ENCODE assay signal across 32 mouse cellular contexts in the genomic region with DNA sequence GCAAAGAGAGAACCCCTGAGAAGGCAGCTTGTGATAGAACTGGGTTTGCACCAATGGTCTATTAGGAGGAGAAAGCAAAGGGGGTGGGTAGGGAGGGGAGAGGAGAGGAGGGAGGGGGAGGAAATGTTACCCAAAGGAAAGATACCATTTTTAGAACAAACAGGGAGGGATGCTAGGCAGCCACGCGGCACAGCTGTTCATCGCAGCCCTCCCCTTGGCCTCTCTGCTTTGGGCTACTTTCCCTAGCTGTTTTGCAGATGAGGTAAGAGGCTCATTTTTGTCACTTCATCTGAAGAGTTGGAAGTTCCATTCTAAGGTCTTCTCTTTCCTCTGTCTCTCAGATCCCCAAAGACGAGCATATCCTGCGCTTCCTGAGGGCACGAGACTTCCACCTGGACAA. TPM values are rescaled to one million over a fixed set of nuclear protein-coding genes. Genes with fewer than 3 reads are reported as not detected.
A peak's percentile ranks its signal among the peaks of the same experiment; 100 is the strongest.
DNase-seq lines count a peak whose midpoint lies in the region; ATAC-seq and TF ChIP-seq lines count a peak whose summit lies in the region.
"Had no signal": no experiment of that assay in that cellular context is flagged by ENCODE, and none has a peak within 500 bp of the region (broad histone marks: within the 10 kb centered on the region; RNA-seq: fewer than 3 reads in every experiment).

No protein-coding gene starts in this region.

- intact Hi-C loops in gastrocnemius, adult 2 months (cut with DNase I): no loop called here

- H3K27ac ChIP-seq in embryonic facial prominence, embryonic 14.5 days (replicated peaks; ENCODE audit: low read depth, low read length): no peak overlapping the region
- no peak overlapping the region for H3K27ac ChIP-seq in embryonic facial prominence, embryonic 10.5 days (replicated peaks)
- peak overlapping the region; percentile 91 for H3K27ac ChIP-seq in gastrocnemius, adult 2 months
- H3K27ac ChIP-seq: embryonic facial prominence, embryonic 12.5 days; embryonic facial prominence, embryonic 15.5 days; forebrain, embryonic 10.5 days; forebrain, embryonic 12.5 days had no signal

- H3K4me2 ChIP-seq in embryonic facial prominence, embryonic 14.5 days (ENCODE audit: low read depth, low read length): no peak overlapping the region
- H3K4me2 ChIP-seq: embryonic facial prominence, embryonic 12.5 days; embryonic facial prominence, embryonic 15.5 days; forebrain, embryonic 12.5 days had no signal

- H3K36me3 ChIP-seq in embryonic facial prominence, embryonic 14.5 days (ENCODE audit: control insufficient read depth, insufficient read depth, low read length): no peaks in the 10 kb centered on the region
- no peaks in the 10 kb centered on the region for H3K36me3 ChIP-seq in embryonic facial prominence, embryonic 10.5 days (replicated peaks)
- H3K36me3 ChIP-seq: embryonic facial prominence, embryonic 12.5 days; embryonic facial prominence, embryonic 15.5 days; forebrain, embryonic 10.5 days; forebrain, embryonic 12.5 days; G1E had no signal

- no peaks in the 10 kb centered on the region for H3K27me3 ChIP-seq in embryonic facial prominence, embryonic 14.5 days (replicated peaks; ENCODE audit: control insufficient read depth, insufficient read depth, low read length)
- H3K27me3 ChIP-seq in embryonic facial prominence, embryonic 10.5 days (replicated peaks; ENCODE audit: low read depth, poor library complexity, severe bottlenecking): no peaks in the 10 kb centered on the region
- H3K27me3 ChIP-seq: embryonic facial prominence, embryonic 12.5 days; embryonic facial prominence, embryonic 15.5 days; forebrain, embryonic 12.5 days had no signal

- no peak for DNase-seq in embryonic facial prominence, embryonic 14.5 days (ENCODE audit: low spot score)
- no peak for DNase-seq in embryonic facial prominence, embryonic 10.5 days (ENCODE audit: low spot score)
- peak; percentile 77 for DNase-seq in gastrocnemius, adult 2 months
- no peak for DNase-seq in gastrocnemius, postnatal 10 days
- peak; percentile 14 for DNase-seq in lung, postnatal 10 days
- no peak for DNase-seq in lung, postnatal 36 days
- DNase-seq in skeletal muscle tissue, adult 2 months (ENCODE audit: low read depth, low spot score): peak; percentile 76
- DNase-seq in spleen, postnatal 14 days (ENCODE audit: low spot score in 2 of 2): no peak
- DNase-seq: adrenal gland, adult 8-10 months; adrenal gland, postnatal 14 days; adrenal gland, postnatal 36 days; B cell, adult 2 months; cerebellum, adult 11 months; cerebellum, adult 18-20 months; cerebellum, adult 8-10 months; cerebellum, adult 9-11 months; cerebellum, postnatal 14 days; cerebellum, postnatal 36 days; embryo, embryonic 11 days had no signal

- no peaks in the 10 kb centered on the region for H3K9me3 ChIP-seq in embryonic facial prominence, embryonic 14.5 days (ENCODE audit: control insufficient read depth, low read length)
- H3K9me3 ChIP-seq in embryonic facial prominence, embryonic 10.5 days: no peaks in the 10 kb centered on the region
- H3K9me3 ChIP-seq: embryonic facial prominence, embryonic 12.5 days; embryonic facial prominence, embryonic 15.5 days; forebrain, embryonic 10.5 days; forebrain, embryonic 12.5 days; G1E had no signal

- no peak overlapping the region for H3K4me3 ChIP-seq in embryonic facial prominence, embryonic 14.5 days (ENCODE audit: low read depth, low read length)
- no peak overlapping the region for H3K4me3 ChIP-seq in embryonic facial prominence, embryonic 10.5 days
- H3K4me3 ChIP-seq in gastrocnemius, adult 2 months: peak overlapping the region; percentile 54
- H3K4me3 ChIP-seq: embryonic facial prominence, embryonic 12.5 days; embryonic facial prominence, embryonic 15.5 days; erythroblast, embryonic 14.5 days; forebrain, embryonic 10.5 days; forebrain, embryonic 12.5 days had no signal

- H3K9ac ChIP-seq in embryonic facial prominence, embryonic 14.5 days (ENCODE audit: low read depth, low read length): no peak overlapping the region
- H3K9ac ChIP-seq: embryonic facial prominence, embryonic 12.5 days; embryonic facial prominence, embryonic 15.5 days; forebrain, embryonic 12.5 days had no signal

- H3K4me1 ChIP-seq in embryonic facial prominence, embryonic 14.5 days (ENCODE audit: control insufficient read depth, insufficient read depth, low read length): no peaks in the 10 kb centered on the region
- H3K4me1 ChIP-seq in embryonic facial prominence, embryonic 10.5 days: no peaks in the 10 kb centered on the region
- H3K4me1 ChIP-seq: embryonic facial prominence, embryonic 12.5 days; embryonic facial prominence, embryonic 15.5 days; forebrain, embryonic 10.5 days; forebrain, embryonic 12.5 days had no signal

- WGBS in embryonic facial prominence, embryonic 14.5 days: 88% methylated on average over 6 of the region's 6 CpGs
- 95% methylated on average over 6 of the region's 6 CpGs for WGBS in embryonic facial prominence, embryonic 10.5 days

- ATAC-seq in embryonic facial prominence, embryonic 14.5 days (ENCODE audit: low read depth): 0 out of 2 replicates have a peak, but pooled peaks have one; percentile 12
- ATAC-seq: activated CD4-positive, CD25-positive, alpha-beta regulatory T cell, adult 4 months; CD4-positive, CD25-positive, alpha-beta regulatory T cell, adult 4 months; forebrain, embryonic 14.5 days; forebrain, embryonic 16.5 days; Patski had no signal

- no peak for TF ChIP-seq CTCF in gastrocnemius, adult 2 months (IDR thresholded peaks at IDR 0.05)

RNA-seq across cellular contexts. Expression of gene Sec14l5, which starts 25.7 kb away (rescaled TPM):
- 0.22 and 0.36 TPM in 2 replicates for polyA plus RNA-seq in embryonic facial prominence, embryonic 14.5 days (2014; fragmentation: Nextera tagmentation; extraction: Ambion mirVana)
- 0.10 and 0.16 TPM in 2 replicates for polyA plus RNA-seq in embryonic facial prominence, embryonic 10.5 days (2016; fragmentation: Nextera tagmentation; extraction: Ambion mirVana)
- total RNA-seq in gastrocnemius, adult 2 months (2021): 10 to 100 TPM in 1 of 2 experiments, 1 to 10 TPM in 1; 7.6 to 16.1 TPM
- total RNA-seq in gastrocnemius, postnatal 10 days (2021): 10 to 100 TPM in 1 of 2 experiments, 1 to 10 TPM in 1; 8.8 to 13.3 TPM
- total RNA-seq: common myeloid progenitor, adult 5-6 weeks had no signal
- polyA plus RNA-seq: activated CD4-positive, CD25-positive, alpha-beta regulatory T cell, adult 4 months; CD4-positive, CD25-positive, alpha-beta regulatory T cell, adult 4 months; erythroblast, embryonic 14.5 days; G1E; Patski had no signal

RNA-seq across cellular contexts. Expression of gene Nagpa, which starts 31.2 kb away (rescaled TPM):
- 14.5 and 18.3 TPM in 2 replicates for polyA plus RNA-seq in embryonic facial prominence, embryonic 14.5 days (2014; fragmentation: Nextera tagmentation; extraction: Ambion mirVana)
- polyA plus RNA-seq in embryonic facial prominence, embryonic 10.5 days (2016; fragmentation: Nextera tagmentation; extraction: Ambion mirVana): 15.9 and 16.2 TPM in 2 replicates
- 1 to 10 TPM; 5.6 to 6.7 TPM for total RNA-seq in gastrocnemius, adult 2 months (2021)
- 1 to 10 TPM; 6.6 to 7.0 TPM for total RNA-seq in gastrocnemius, postnatal 10 days (2021)

RNA-seq across cellular contexts. Expression of gene Ppl, which starts 40.4 kb away (rescaled TPM):
- 15.3 and 19.3 TPM in 2 replicates for polyA plus RNA-seq in embryonic facial prominence, embryonic 14.5 days (2014; fragmentation: Nextera tagmentation; extraction: Ambion mirVana)
- 1.8 and 2.4 TPM in 2 replicates for polyA plus RNA-seq in embryonic facial prominence, embryonic 10.5 days (2016; fragmentation: Nextera tagmentation; extraction: Ambion mirVana)
- 1 to 10 TPM; 2.5 to 3.7 TPM for total RNA-seq in gastrocnemius, adult 2 months (2021)
- under 1 TPM; 0.12 to 0.25 TPM for total RNA-seq in gastrocnemius, postnatal 10 days (2021)
- total RNA-seq: common myeloid progenitor, adult 5-6 weeks had no signal
- polyA plus RNA-seq: G1E had no signal

RNA-seq across cellular contexts. Expression of gene AU021092, which starts 49.5 kb away (rescaled TPM):
- 4.8 and 7.6 TPM in 2 replicates for polyA plus RNA-seq in embryonic facial prominence, embryonic 14.5 days (2014; fragmentation: Nextera tagmentation; extraction: Ambion mirVana)
- 0.93 and 1.3 TPM in 2 replicates for polyA plus RNA-seq in embryonic facial prominence, embryonic 10.5 days (2016; fragmentation: Nextera tagmentation; extraction: Ambion mirVana)
- total RNA-seq in gastrocnemius, adult 2 months (2021): 1 to 10 TPM; 3.2 to 3.6 TPM
- 1 to 10 TPM; 6.1 to 6.2 TPM for total RNA-seq in gastrocnemius, postnatal 10 days (2021)
- total RNA-seq: CH12.LX; common myeloid progenitor, adult 5-6 weeks; G1E had no signal
- polyA plus RNA-seq: activated CD4-positive, CD25-positive, alpha-beta regulatory T cell, adult 4 months; CD4-positive, CD25-positive, alpha-beta regulatory T cell, adult 4 months; erythroblast, embryonic 14.5 days; G1E had no signal

Comparison
In these comparisons a context has a peak if more than half of its experiments do, and no peak if none do; other contexts are left out.
1. DNase-seq: peak in gastrocnemius, adult 2 months (single experiment), lung, postnatal 10 days (single experiment) and skeletal muscle tissue, adult 2 months (single experiment); none in embryonic facial prominence, embryonic 14.5 days (single experiment), embryonic facial prominence, embryonic 10.5 days (single experiment), gastrocnemius, postnatal 10 days (single experiment), lung, postnatal 36 days (single experiment) and spleen, postnatal 14 days (0 of 2).